In genomic region chr10:3383176-3383575, GRCm38 (mm10) we compare ENCODE assay signal across 31 mouse cellular contexts. TPM values are rescaled to one million over a fixed set of nuclear protein-coding genes. Genes with fewer than 3 reads are reported as not detected.
DNase-seq lines count a peak whose midpoint lies in the region; ATAC-seq and TF ChIP-seq lines count a peak whose summit lies in the region.
"Had no signal": no experiment of that assay in that cellular context is flagged by ENCODE, and none has a peak within 500 bp of the region (broad histone marks: within the 10 kb centered on the region; RNA-seq: fewer than 3 reads in every experiment).

No protein-coding gene starts in this region.

- H3K27ac ChIP-seq in embryonic facial prominence, embryonic 14.5 days (replicated peaks; ENCODE audit: low read depth, low read length): no peak overlapping the region
- H3K27ac ChIP-seq in embryonic facial prominence, embryonic 10.5 days (replicated peaks): no peak overlapping the region
- H3K27ac ChIP-seq: embryonic facial prominence, embryonic 15.5 days; forebrain, embryonic 12.5 days; heart, embryonic 15.5 days; hindbrain, embryonic 10.5 days; hindbrain, embryonic 13.5 days; intestine, embryonic 15.5 days had no signal

- H3K27me3 ChIP-seq in embryonic facial prominence, embryonic 14.5 days (replicated peaks; ENCODE audit: control insufficient read depth, insufficient read depth, low read length): no peaks in the 10 kb centered on the region
- H3K27me3 ChIP-seq in embryonic facial prominence, embryonic 10.5 days (replicated peaks; ENCODE audit: low read depth, poor library complexity, severe bottlenecking): no peaks in the 10 kb centered on the region
- H3K27me3 ChIP-seq: embryonic facial prominence, embryonic 15.5 days; forebrain, embryonic 12.5 days; heart, embryonic 12.5 days; heart, embryonic 15.5 days; hindbrain, embryonic 13.5 days; intestine, embryonic 15.5 days; Patski had no signal

- TF ChIP-seq POLR2A in lung, adult 2 months (IDR thresholded peaks at IDR 0.05; ENCODE audit: borderline replicate concordance, extremely low read depth, low read depth, low read length): no peak

- H3K9ac ChIP-seq in embryonic facial prominence, embryonic 14.5 days (ENCODE audit: low read depth, low read length): no peak overlapping the region
- H3K9ac ChIP-seq: embryonic facial prominence, embryonic 15.5 days; forebrain, embryonic 12.5 days; heart, embryonic 12.5 days; heart, embryonic 15.5 days; hindbrain, embryonic 13.5 days; intestine, embryonic 15.5 days had no signal

- ATAC-seq in embryonic facial prominence, embryonic 14.5 days (ENCODE audit: low read depth): no peak
- ATAC-seq: CD4-positive, CD25-positive, alpha-beta regulatory T cell, adult 4 months; forebrain, embryonic 16.5 days; intestine, embryonic 15.5 days; Patski had no signal

- H3K9me3 ChIP-seq in embryonic facial prominence, embryonic 14.5 days (ENCODE audit: control insufficient read depth, low read length): no peaks in the 10 kb centered on the region
- no peaks in the 10 kb centered on the region for H3K9me3 ChIP-seq in embryonic facial prominence, embryonic 10.5 days
- H3K9me3 ChIP-seq: embryonic facial prominence, embryonic 15.5 days; forebrain, embryonic 12.5 days; heart, embryonic 12.5 days; heart, embryonic 15.5 days; hindbrain, embryonic 10.5 days; hindbrain, embryonic 13.5 days; intestine, embryonic 15.5 days had no signal

- no peaks in the 10 kb centered on the region for H3K4me1 ChIP-seq in embryonic facial prominence, embryonic 14.5 days (ENCODE audit: control insufficient read depth, insufficient read depth, low read length)
- peaks cover 4% of the 10 kb centered on the region for H3K4me1 ChIP-seq in embryonic facial prominence, embryonic 10.5 days
- no peaks in the 10 kb centered on the region; the same call in 1 of the 2 replicates for H3K4me1 ChIP-seq in lung, adult 2 months (ENCODE audit: control insufficient read depth, insufficient read depth, low read length)
- H3K4me1 ChIP-seq: embryonic facial prominence, embryonic 15.5 days; forebrain, embryonic 12.5 days; hindbrain, embryonic 10.5 days; hindbrain, embryonic 13.5 days; intestine, embryonic 15.5 days had no signal

- no peaks in the 10 kb centered on the region for H3K36me3 ChIP-seq in embryonic facial prominence, embryonic 14.5 days (ENCODE audit: control insufficient read depth, insufficient read depth, low read length)
- H3K36me3 ChIP-seq in embryonic facial prominence, embryonic 10.5 days (replicated peaks): no peaks in the 10 kb centered on the region
- H3K36me3 ChIP-seq: embryonic facial prominence, embryonic 15.5 days; forebrain, embryonic 12.5 days; hindbrain, embryonic 10.5 days; hindbrain, embryonic 13.5 days; intestine, embryonic 15.5 days had no signal

- TF ChIP-seq CTCF in lung, adult 2 months (IDR thresholded peaks at IDR 0.05; ENCODE audit: insufficient read depth, low read length): no peak

- H3K4me2 ChIP-seq in embryonic facial prominence, embryonic 14.5 days (ENCODE audit: low read depth, low read length): no peak overlapping the region
- H3K4me2 ChIP-seq: embryonic facial prominence, embryonic 15.5 days; forebrain, embryonic 12.5 days; heart, embryonic 12.5 days; heart, embryonic 15.5 days; hindbrain, embryonic 13.5 days; intestine, embryonic 15.5 days had no signal

- DNase-seq in embryonic facial prominence, embryonic 14.5 days (ENCODE audit: low spot score): peak; percentile 48
- DNase-seq in embryonic facial prominence, embryonic 10.5 days (ENCODE audit: low spot score): no peak
- DNase-seq in heart, adult 11 months: peak; percentile 16
- no peak for DNase-seq in heart, adult 18-20 months
- peak; percentile 29 for DNase-seq in MN1 (ENCODE audit: low spot score)
- DNase-seq in fibroblast of lung, adult 2 months (ENCODE audit: low read depth): peak; percentile 10
- DNase-seq in lung, adult 2 months: no peak
- no peak for DNase-seq in kidney, postnatal 4 days
- DNase-seq: adrenal gland, postnatal 14 days; cerebellum, adult 11-12 months; cerebellum, adult 8-10 months; cerebellum, postnatal 10 days; cerebellum, postnatal 36 days; embryo, embryonic 11 days; gastrocnemius, postnatal 10 days; gastrocnemius, postnatal 36 days; heart, postnatal 10 days; heart, postnatal 36 days; kidney, adult 11 months had no signal

- 45% methylated on average over 3 of the region's 3 CpGs for WGBS in embryonic facial prominence, embryonic 14.5 days
- 50% methylated on average over 3 of the region's 3 CpGs for WGBS in embryonic facial prominence, embryonic 10.5 days
- WGBS in lung, adult 2 months: 46% methylated on average over 3 of the region's 3 CpGs

- H3K4me3 ChIP-seq in embryonic facial prominence, embryonic 14.5 days (ENCODE audit: low read depth, low read length): no peak overlapping the region
- H3K4me3 ChIP-seq in embryonic facial prominence, embryonic 10.5 days: no peak overlapping the region
- H3K4me3 ChIP-seq in lung, adult 2 months (replicated peaks; ENCODE audit: extremely low read depth, low read depth, low read length): no peak overlapping the region
- H3K4me3 ChIP-seq: embryonic facial prominence, embryonic 15.5 days; forebrain, embryonic 12.5 days; heart, embryonic 12.5 days; heart, embryonic 15.5 days; hindbrain, embryonic 10.5 days; hindbrain, embryonic 13.5 days; intestine, embryonic 15.5 days had no signal

RNA-seq across cellular contexts. Expression of gene Ppp1r14c, which starts 17.3 kb away (rescaled TPM):
- 20.1 and 29.2 TPM in 2 replicates for polyA plus RNA-seq in embryonic facial prominence, embryonic 14.5 days (2014; fragmentation: Nextera tagmentation; extraction: Ambion mirVana)
- 2.3 and 2.4 TPM in 2 replicates for polyA plus RNA-seq in embryonic facial prominence, embryonic 10.5 days (2016; fragmentation: Nextera tagmentation; extraction: Ambion mirVana)
- 100 to 1,000 TPM; 139 to 191 TPM for total RNA-seq in heart, adult 18-20 months (2021)
- 25.2 and 36.1 TPM in 2 replicates for polyA plus RNA-seq in lung, adult 2 months (2012; rRNA removed)
- total RNA-seq: granulocyte monocyte progenitor cell, adult 5-6 weeks; MEL had no signal

Comparison
In these comparisons a context has a peak if more than half of its experiments do, and no peak if none do; other contexts are left out.
1. DNase-seq: peak in embryonic facial prominence, embryonic 14.5 days (single experiment), heart, adult 11 months (single experiment), MN1 (single experiment) and fibroblast of lung, adult 2 months (single experiment); none in embryonic facial prominence, embryonic 10.5 days (single experiment), heart, adult 18-20 months (0 of 2), lung, adult 2 months (single experiment) and kidney, postnatal 4 days (0 of 2).